23 mouse cellular contexts compared by ENCODE assay signal in genomic region chr3:79434436-79434835, GRCm38 (mm10).
"Had no signal": no experiment of that assay in that cellular context is flagged by ENCODE, and none has a peak within 500 bp of the region (broad histone marks: within the 10 kb centered on the region; RNA-seq: fewer than 3 reads in every experiment).

No protein-coding gene starts in this region.

- DNase-seq: gastrocnemius, adult 2 months; gastrocnemius, postnatal 14 days; gastrocnemius, postnatal 36 days; heart, adult 11 months; heart, adult 2 months; heart, postnatal 10 days; kidney, adult 11 months; kidney, adult 2 months; kidney, adult 9 months; kidney, postnatal 14 days; kidney, postnatal 36 days; layer of hippocampus, adult 9-11 months; layer of hippocampus, postnatal 36 days; left cerebral cortex, postnatal 4 days had no signal

- H3K27me3 ChIP-seq: heart, embryonic 12.5 days; hindbrain, embryonic 13.5 days; hindbrain, embryonic 15.5 days; kidney, embryonic 15.5 days; limb, embryonic 13.5 days; limb, embryonic 15.5 days; liver, embryonic 12.5 days had no signal

- H3K9me3 ChIP-seq: heart, embryonic 12.5 days; hindbrain, embryonic 13.5 days; hindbrain, embryonic 15.5 days; kidney, embryonic 15.5 days; limb, embryonic 13.5 days; limb, embryonic 15.5 days; liver, embryonic 12.5 days had no signal

- H3K4me1 ChIP-seq: heart, embryonic 12.5 days; hindbrain, embryonic 13.5 days; hindbrain, embryonic 15.5 days; kidney, embryonic 15.5 days; limb, embryonic 13.5 days; limb, embryonic 15.5 days; liver, embryonic 12.5 days had no signal

- ATAC-seq: hindbrain, postnatal 0 days; intestine, embryonic 16.5 days; liver, embryonic 12.5 days had no signal

- H3K4me3 ChIP-seq: gastrocnemius, adult 2 months; heart, adult 2 months; heart, embryonic 12.5 days; hindbrain, embryonic 13.5 days; hindbrain, embryonic 15.5 days; kidney, embryonic 15.5 days; limb, embryonic 13.5 days; limb, embryonic 15.5 days; liver, embryonic 12.5 days had no signal

- H3K36me3 ChIP-seq: heart, embryonic 12.5 days; hindbrain, embryonic 13.5 days; hindbrain, embryonic 15.5 days; kidney, embryonic 15.5 days; limb, embryonic 13.5 days; limb, embryonic 15.5 days; liver, embryonic 12.5 days had no signal
